Mouse (Mus musculus) heart, embryonic 13.5 days (tissue): Measurements from ENCODE around the gene Pak6. TPM values are rescaled to one million over a fixed set of nuclear protein-coding genes. Genes with fewer than 3 reads are reported as not detected.
A peak's percentile ranks its signal among the peaks of the same experiment; 100 is the strongest.

Source experiments
- ATAC-seq: fragments of 200-750 bp; cut with Nextera tagmentation; 2 replicates; pipeline ENCODE4 v1.8.0; 2017; ENCODE audit warnings: moderate TSS enrichment; ENCODE audit not compliant: insufficient number of reproducible peaks, low FRiP score, low TSS enrichment; ENCODE audit errors: extremely low read depth
- H3K27ac ChIP-seq: fragments of 300-500 bp; sonication (generic); replicated peaks from 2 replicates; pipeline ENCODE4 v1.5.1; 2015; ENCODE audit warnings: moderate library complexity, mild to moderate bottlenecking, inconsistent platforms
- H3K27me3 ChIP-seq: fragments of 300-500 bp; sonication (generic); replicated peaks from 2 replicates; pipeline ENCODE4 v1.6.1; 2015; ENCODE audit warnings: mild to moderate bottlenecking, inconsistent platforms
- H3K36me3 ChIP-seq: fragments of 300-500 bp; sonication (generic); 2 replicates; pipeline ENCODE4 v1.6.1; 2015; ENCODE audit warnings: mild to moderate bottlenecking, inconsistent platforms
- H3K4me1 ChIP-seq: fragments of 300-500 bp; sonication (generic); 2 replicates; pipeline ENCODE4 v1.6.1; 2015; ENCODE audit warnings: inconsistent platforms
- H3K4me2 ChIP-seq: fragments of 300-500 bp; sonication (generic); 2 replicates; pipeline ENCODE4 v1.6.1; 2015; ENCODE audit warnings: inconsistent platforms, mild to moderate bottlenecking, moderate library complexity
- H3K4me3 ChIP-seq: fragments of 300-500 bp; sonication (generic); 2 replicates; pipeline ENCODE4 v1.5.1; 2015; ENCODE audit warnings: moderate library complexity, mild to moderate bottlenecking, inconsistent platforms
- H3K9ac ChIP-seq: fragments of 300-500 bp; sonication (generic); 2 replicates; pipeline ENCODE4 v1.6.1; 2015; ENCODE audit warnings: inconsistent platforms, mild to moderate bottlenecking, moderate library complexity
- H3K9me3 ChIP-seq: fragments of 300-500 bp; sonication (generic); 2 replicates; pipeline ENCODE4 v1.6.1; 2016; ENCODE audit warnings: inconsistent platforms
- WGBS: fragments of 180-500 bp; shearing (Covaris S2); methylation state at CpG from one replicate; pipeline ENCODE4 v1.1.7; 2015; ENCODE audit warnings: mixed read lengths; 5-methylcytosine and 5-hydroxymethylcytosine counted together
- polyA plus RNA-seq: library from polyadenylated mRNA; unstranded; fragments of >200 nt; fragmentation: Nextera tagmentation; extraction: Ambion mirVana; gene quantifications from 2 replicates; pipeline ENCODE4 v1.2.1, GENCODE M21; 2015

Pak6 gene
- polyA plus RNA-seq, 1 experiment from 2014 or later, result 7.5 TPM

DNA sequence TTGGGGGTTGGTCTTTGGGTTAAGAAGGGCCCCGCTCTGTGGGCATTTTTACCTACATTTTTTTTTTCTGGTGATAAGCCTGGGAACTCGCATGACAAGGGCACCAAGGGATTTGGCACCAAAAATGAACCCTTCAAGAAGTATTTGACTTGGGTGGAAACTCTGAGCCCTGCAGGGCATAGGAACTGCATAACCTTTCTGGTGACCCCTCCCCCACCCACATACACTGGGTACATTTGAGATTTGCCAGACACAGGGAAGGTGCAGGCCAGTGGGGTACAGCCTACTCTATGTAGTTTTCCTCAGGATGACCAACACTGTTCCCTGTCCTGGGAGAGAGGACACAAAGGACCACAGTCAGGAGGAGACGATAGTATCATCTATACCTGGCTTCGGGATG lies 2.5 kb downstream of the Pak6 start:
- Histone ChIP-seq H3K4me3 (no peak overlapping the region), H3K36me3 (no peaks in the 10 kb centered on the region), H3K4me1 (peaks cover 76% of the 10 kb centered on the region), H3K9me3 (no peaks in the 10 kb centered on the region), H3K9ac (peak overlapping the region; percentile 41; the same call in 1 of the 2 replicates), H3K4me2 (peak overlapping the region; percentile 32), H3K27ac (peak overlapping the region; percentile 75), H3K27me3 (peaks cover 28% of the 10 kb centered on the region)
- WGBS, result 78% methylated on average over 4 of the region's 4 CpGs
- ATAC-seq, result no peak

- 23% methylated on average over 5 of the region's 5 CpGs for WGBS
- Histone ChIP-seq H3K27ac (peak overlapping the region; percentile 75), H3K36me3 (no peaks in the 10 kb centered on the region), H3K9me3 (no peaks in the 10 kb centered on the region), H3K27me3 (peaks cover 39% of the 10 kb centered on the region), H3K4me1 (peaks cover 75% of the 10 kb centered on the region), H3K4me3 (no peak overlapping the region), H3K4me2 (peak overlapping the region; percentile 2; the same call in 1 of the 2 replicates), H3K9ac (peak overlapping the region; percentile 55)
- ATAC-seq, result no peak
Observed at GRCm38 (mm10) chr2:118667181-118667580, 4.1 kb downstream of the Pak6 start.

GRCm38 (mm10) chr2:118669245-118669644 lies 6.1 kb downstream of the Pak6 start:
- Histone ChIP-seq H3K9me3 (no peaks in the 10 kb centered on the region), H3K9ac (no peak overlapping the region), H3K4me2 (no peak overlapping the region), H3K4me3 (no peak overlapping the region), H3K27me3 (peaks cover 43% of the 10 kb centered on the region), H3K36me3 (no peaks in the 10 kb centered on the region), H3K4me1 (peaks cover 54% of the 10 kb centered on the region), H3K27ac (peak overlapping the region; percentile 50; the same call in 1 of the 2 replicates)
- 69% methylated on average over 6 of the region's 6 CpGs for WGBS
- ATAC-seq, result no peak

GRCm38 (mm10) chr2:118669785-118670184 lies 6.7 kb downstream of the Pak6 start:
- H3K9ac ChIP-seq, result no peak overlapping the region
- no peak overlapping the region for H3K4me3 ChIP-seq
- H3K36me3 ChIP-seq, result no peaks in the 10 kb centered on the region
- peak overlapping the region; percentile 50; the same call in 1 of the 2 replicates for H3K27ac ChIP-seq
- no peaks in the 10 kb centered on the region for H3K9me3 ChIP-seq
- 30% methylated on average over 2 of the region's 2 CpGs for WGBS
- no peak for ATAC-seq
- H3K4me1 ChIP-seq, result peaks cover 49% of the 10 kb centered on the region
- H3K27me3 ChIP-seq, result peaks cover 44% of the 10 kb centered on the region
- 0 out of 2 replicates have a peak overlapping the region, but pooled peaks have one; percentile 1 for H3K4me2 ChIP-seq

GRCm38 (mm10) chr2:118671728-118672127 lies 8.6 kb downstream of the Pak6 start:
- Histone ChIP-seq H3K27me3 (peaks cover 59% of the 10 kb centered on the region), H3K4me1 (peaks cover 34% of the 10 kb centered on the region), H3K4me3 (no peak overlapping the region), H3K4me2 (no peak overlapping the region), H3K27ac (no peak overlapping the region), H3K36me3 (no peaks in the 10 kb centered on the region), H3K9ac (no peak overlapping the region), H3K9me3 (no peaks in the 10 kb centered on the region)
- ATAC-seq, result no peak
- WGBS, result 64% methylated on average over 1 of the region's 1 CpGs

DNA sequence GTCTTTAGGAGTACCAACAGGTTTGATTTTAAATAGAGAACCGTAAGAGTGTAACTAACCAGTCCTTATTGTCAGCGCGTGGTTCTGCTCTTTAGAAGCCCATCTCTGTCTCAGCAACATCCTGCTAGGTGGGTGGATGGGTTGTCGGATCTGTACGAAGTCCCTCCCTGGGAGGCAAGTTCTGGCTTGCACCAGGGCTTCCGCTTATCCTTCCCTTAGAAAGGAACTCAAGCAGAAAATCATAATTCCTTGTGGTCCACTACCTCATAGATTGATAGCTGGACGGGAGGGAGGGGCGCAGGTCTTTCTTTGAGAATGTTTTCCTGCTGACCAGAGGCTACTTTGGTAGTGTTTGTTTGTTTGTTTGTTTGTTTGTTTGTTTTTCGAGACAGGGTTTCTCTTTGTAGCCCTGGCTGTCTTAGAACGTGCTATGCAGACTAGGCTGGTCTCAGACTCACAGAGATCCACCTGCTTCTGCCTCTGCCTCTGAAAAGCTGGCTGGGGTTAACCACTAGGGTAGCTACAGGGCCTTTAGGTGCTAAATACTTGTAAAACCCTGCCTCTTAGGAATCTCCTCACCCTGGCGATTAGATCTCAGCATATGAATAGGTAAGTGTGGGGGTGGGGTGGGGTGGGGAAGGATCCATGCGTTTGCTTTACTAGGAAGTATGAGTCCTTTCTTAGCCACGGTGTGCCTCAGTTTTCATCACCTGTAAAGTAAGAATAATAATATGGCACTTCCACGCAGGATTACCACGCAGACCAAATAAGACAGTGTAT lies 10.8 kb downstream of the Pak6 start:
- Histone ChIP-seq H3K4me3 (no peak overlapping the region), H3K27ac (no peak overlapping the region), H3K27me3 (peaks cover 80% of the 10 kb centered on the region), H3K9me3 (no peaks in the 10 kb centered on the region), H3K4me1 (peaks cover 36% of the 10 kb centered on the region), H3K4me2 (no peak overlapping the region), H3K36me3 (no peaks in the 10 kb centered on the region), H3K9ac (no peak overlapping the region)
- WGBS, result 34% methylated on average over 15 of the region's 15 CpGs
- ATAC-seq, result no peak

DNA sequence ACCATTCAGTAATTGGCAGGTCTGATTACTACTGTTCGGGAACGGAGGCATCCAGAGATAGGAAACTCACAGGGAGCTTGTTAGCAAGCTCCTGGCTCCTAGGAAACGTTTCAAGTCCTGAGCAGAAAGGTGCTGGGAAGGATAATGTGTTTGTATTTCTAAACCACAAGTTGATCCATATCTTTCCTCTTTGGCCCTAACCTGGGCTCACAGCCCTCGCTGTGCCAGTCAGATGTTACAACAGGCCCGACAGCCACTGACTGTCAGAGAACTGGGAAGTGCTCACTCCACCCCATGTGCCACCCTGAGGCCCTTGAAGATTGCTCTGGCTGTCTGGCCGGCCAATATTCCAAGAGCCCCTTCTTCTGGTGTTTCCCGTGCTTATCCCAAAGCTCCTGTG lies 11.4 kb downstream of the Pak6 start:
- ATAC-seq, result no peak
- 22% methylated on average over 7 of the region's 7 CpGs for WGBS
- no peaks in the 10 kb centered on the region for H3K36me3 ChIP-seq
- peaks cover 30% of the 10 kb centered on the region for H3K4me1 ChIP-seq
- H3K4me3 ChIP-seq, result no peak overlapping the region
- no peaks in the 10 kb centered on the region for H3K9me3 ChIP-seq
- no peak overlapping the region for H3K4me2 ChIP-seq
- H3K27me3 ChIP-seq, result peaks cover 86% of the 10 kb centered on the region
- H3K27ac ChIP-seq, result no peak overlapping the region
- no peak overlapping the region for H3K9ac ChIP-seq

- 1% methylated on average over 84 of the region's 89 CpGs for WGBS
- Histone ChIP-seq H3K27ac (no peak overlapping the region), H3K36me3 (no peaks in the 10 kb centered on the region), H3K9me3 (no peaks in the 10 kb centered on the region), H3K9ac (peak overlapping the region; percentile 83), H3K4me2 (peak overlapping the region; percentile 99), H3K27me3 (peaks cover 97% of the 10 kb centered on the region), H3K4me3 (peak overlapping the region; percentile 62), H3K4me1 (peaks cover 19% of the 10 kb centered on the region)
- ATAC-seq, result no peak; the same call in 1 of the 2 replicates
Observed at GRCm38 (mm10) chr2:118676839-118677741, 14.0 kb downstream of the Pak6 start.

DNA sequence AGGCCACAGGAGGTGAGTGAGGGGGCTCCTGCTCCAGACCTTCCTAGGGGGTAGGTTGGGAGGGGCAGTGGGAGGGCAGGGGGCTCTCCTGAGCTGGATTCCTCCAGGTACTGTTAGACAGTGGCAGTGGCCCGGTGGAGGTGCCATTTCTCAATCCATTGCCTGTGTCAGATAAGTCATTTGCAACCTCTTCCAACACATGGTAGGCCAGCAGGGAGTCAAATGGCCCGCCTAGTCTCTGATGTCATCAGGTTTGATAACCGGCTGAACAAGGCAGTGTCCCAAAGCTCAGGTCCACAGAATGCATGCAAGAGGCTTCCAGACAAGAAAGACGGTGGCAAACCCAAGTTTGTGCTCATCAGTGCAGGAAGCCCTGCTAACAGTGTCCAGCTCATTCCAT lies 14.7 kb downstream of the Pak6 start:
- no peaks in the 10 kb centered on the region for H3K9me3 ChIP-seq
- H3K4me3 ChIP-seq, result peak overlapping the region; percentile 62
- no peak overlapping the region for H3K27ac ChIP-seq
- H3K4me1 ChIP-seq, result peaks cover 26% of the 10 kb centered on the region
- ATAC-seq, result no peak
- peak overlapping the region; percentile 83 for H3K9ac ChIP-seq
- peaks cover 89% of the 10 kb centered on the region for H3K27me3 ChIP-seq
- H3K36me3 ChIP-seq, result no peaks in the 10 kb centered on the region
- WGBS, result 19% methylated on average over 4 of the region's 4 CpGs
- peak overlapping the region; percentile 99 for H3K4me2 ChIP-seq

- H3K4me3 ChIP-seq, result no peak overlapping the region
- WGBS, result 68% methylated on average over 3 of the region's 3 CpGs
Observed at GRCm38 (mm10) chr2:118679577-118679976, 16.5 kb downstream of the Pak6 start.

GRCm38 (mm10) chr2:118680926-118681325 lies 17.8 kb downstream of the Pak6 start:
- no peaks in the 10 kb centered on the region for H3K9me3 ChIP-seq
- no peak overlapping the region for H3K27ac ChIP-seq
- WGBS, result 86% methylated on average over 6 of the region's 6 CpGs
- no peaks in the 10 kb centered on the region for H3K36me3 ChIP-seq
- H3K4me3 ChIP-seq, result no peak overlapping the region
- peaks cover 62% of the 10 kb centered on the region for H3K27me3 ChIP-seq
- no peak overlapping the region for H3K9ac ChIP-seq
- H3K4me2 ChIP-seq, result no peak overlapping the region
- peaks cover 31% of the 10 kb centered on the region for H3K4me1 ChIP-seq
- ATAC-seq, result no peak

More at GRCm38 (mm10) chr2:118679577-118679976, 16.5 kb downstream of the Pak6 start:
- Histone ChIP-seq H3K36me3 (no peaks in the 10 kb centered on the region), H3K27me3 (peaks cover 76% of the 10 kb centered on the region), H3K4me1 (peaks cover 31% of the 10 kb centered on the region), H3K9me3 (no peaks in the 10 kb centered on the region), H3K4me2 (no peak overlapping the region), H3K9ac (no peak overlapping the region), H3K27ac (no peak overlapping the region)
- no peak for ATAC-seq
